Mouse (Mus musculus) fat pad, adult 2 months (tissue): ENCODE data around the gene Vat1l.

Experiments
- DNase-seq: peaks from one replicate; pipeline ENCODE4 v3.0.0-alpha.2; 2011; ENCODE audit warnings: low read depth, low spot score; ENCODE audit errors: extremely low read depth

Vat1l gene

GRCm38 (mm10) chr8:114294889-114295748, 89.7 kb downstream of the Vat1l start:
- DNase-seq: no peak

- no peak for DNase-seq
Observed at GRCm38 (mm10) chr8:114295749-114296067, 90.3 kb downstream of the Vat1l start.

GRCm38 (mm10) chr8:114298253-114298652, 92.8 kb downstream of the Vat1l start:
- DNase-seq: no peak

- no peak for DNase-seq
Observed at GRCm38 (mm10) chr8:114300072-114300471, 94.7 kb downstream of the Vat1l start.

GRCm38 (mm10) chr8:114306296-114306695, 100.9 kb downstream of the Vat1l start:
- no peak for DNase-seq

GRCm38 (mm10) chr8:114314669-114315325, 109.4 kb downstream of the Vat1l start:
- DNase-seq: no peak

GRCm38 (mm10) chr8:114318161-114318560, 112.7 kb downstream of the Vat1l start:
- DNase-seq: no peak

GRCm38 (mm10) chr8:114322096-114322495, 116.7 kb downstream of the Vat1l start:
- no peak for DNase-seq

- DNase-seq: no peak
Observed at GRCm38 (mm10) chr8:114331928-114332327, 126.5 kb downstream of the Vat1l start.

- no peak for DNase-seq
Observed at GRCm38 (mm10) chr8:114332949-114333348, 127.5 kb downstream of the Vat1l start.

- DNase-seq: no peak
Observed at GRCm38 (mm10) chr8:114335721-114336120, 130.3 kb downstream of the Vat1l start.

- no peak for DNase-seq
Observed at GRCm38 (mm10) chr8:114342276-114342675, 136.9 kb downstream of the Vat1l start.

GRCm38 (mm10) chr8:114344789-114345188, 139.4 kb downstream of the Vat1l start:
- no peak for DNase-seq

GRCm38 (mm10) chr8:114346045-114346444, 140.6 kb downstream of the Vat1l start:
- DNase-seq: no peak

- DNase-seq: no peak
Observed at GRCm38 (mm10) chr8:114351643-114352427, 146.4 kb downstream of the Vat1l start.

- no peak for DNase-seq
Observed at GRCm38 (mm10) chr8:114360506-114360905, 155.1 kb downstream of the Vat1l start.

- DNase-seq: no peak
Observed at GRCm38 (mm10) chr8:114363167-114363566, 157.8 kb downstream of the Vat1l start.

GRCm38 (mm10) chr8:114363656-114364055, 158.2 kb downstream of the Vat1l start:
- no peak for DNase-seq

GRCm38 (mm10) chr8:114369038-114369976, 163.9 kb downstream of the Vat1l start:
- no peak for DNase-seq

- no peak for DNase-seq
Observed at GRCm38 (mm10) chr8:114374390-114374789, 169.0 kb downstream of the Vat1l start.

GRCm38 (mm10) chr8:114384189-114384588, 178.8 kb downstream of the Vat1l start:
- no peak for DNase-seq
